Mouse (Mus musculus) stomach, embryonic 14.5 days (tissue): ENCODE measurements around the gene Cyp1a1. TPM values are rescaled to one million over a fixed set of nuclear protein-coding genes. Genes with fewer than 3 reads are reported as not detected.

ENCODE experiments used
- ATAC-seq: fragments of 200-750 bp; cut with Nextera tagmentation; 2 replicates; pipeline ENCODE4 v1.8.0; 2017; ENCODE audit warnings: low read depth, moderate TSS enrichment; ENCODE audit not compliant: insufficient number of reproducible peaks, insufficient read depth, low FRiP score
- H3K27ac ChIP-seq: fragments of 300-500 bp; sonication (generic); 2 replicates; pipeline ENCODE4 v1.5.1; 2014; ENCODE audit warnings: mild to moderate bottlenecking, low read length, moderate library complexity, mixed read lengths
- H3K27me3 ChIP-seq: fragments of 300-500 bp; sonication (generic); 2 replicates; pipeline ENCODE4 v1.6.1; 2014; ENCODE audit warnings: low read length, control low read depth, mixed read lengths; ENCODE audit not compliant: control insufficient read depth, insufficient read depth
- H3K36me3 ChIP-seq: fragments of 300-500 bp; sonication (generic); 2 replicates; pipeline ENCODE4 v1.6.1; 2014; ENCODE audit warnings: mild to moderate bottlenecking, control low read depth, low read length, moderate library complexity, mixed read lengths; ENCODE audit not compliant: control insufficient read depth, insufficient read depth
- H3K4me1 ChIP-seq: fragments of 300-500 bp; sonication (generic); 2 replicates; pipeline ENCODE4 v1.6.1; 2014; ENCODE audit warnings: low read length, control low read depth, mixed read lengths; ENCODE audit not compliant: control insufficient read depth, insufficient read depth
- H3K4me2 ChIP-seq: fragments of 300-500 bp; sonication (generic); replicated peaks from 2 replicates; pipeline ENCODE4 v1.6.1; 2014; ENCODE audit warnings: low read depth, low read length, control low read depth
- H3K4me3 ChIP-seq: fragments of 300-500 bp; sonication (generic); 2 replicates; pipeline ENCODE4 v1.5.1; 2014; ENCODE audit warnings: low read depth, low read length, control low read depth
- H3K9ac ChIP-seq: fragments of 300-500 bp; sonication (generic); replicated peaks from 2 replicates; pipeline ENCODE4 v1.6.1; 2014; ENCODE audit warnings: low read depth, mild to moderate bottlenecking, control low read depth, low read length, moderate library complexity, mixed read lengths
- H3K9me3 ChIP-seq: fragments of 300-500 bp; sonication (generic); 2 replicates; pipeline ENCODE4 v1.6.1; 2016; ENCODE audit warnings: low read depth, low read length, control low read depth; ENCODE audit not compliant: control insufficient read depth
- WGBS: fragments of 180-500 bp; shearing (Covaris S2); extraction: QIAGEN DNeasy Blood & Tissue Kit; methylation state at CpG from one replicate; pipeline ENCODE4 v1.1.7; 2014; 5-methylcytosine and 5-hydroxymethylcytosine counted together
- polyA plus RNA-seq: library from polyadenylated mRNA; unstranded; fragments of >200 nt; fragmentation: Nextera tagmentation; extraction: Ambion mirVana; gene quantifications from 2 replicates; pipeline ENCODE4 v1.2.1, GENCODE M21; 2014

Gene Cyp1a1
- polyA plus RNA-seq, 1 experiment from 2014 or later, result not detected

DNA sequence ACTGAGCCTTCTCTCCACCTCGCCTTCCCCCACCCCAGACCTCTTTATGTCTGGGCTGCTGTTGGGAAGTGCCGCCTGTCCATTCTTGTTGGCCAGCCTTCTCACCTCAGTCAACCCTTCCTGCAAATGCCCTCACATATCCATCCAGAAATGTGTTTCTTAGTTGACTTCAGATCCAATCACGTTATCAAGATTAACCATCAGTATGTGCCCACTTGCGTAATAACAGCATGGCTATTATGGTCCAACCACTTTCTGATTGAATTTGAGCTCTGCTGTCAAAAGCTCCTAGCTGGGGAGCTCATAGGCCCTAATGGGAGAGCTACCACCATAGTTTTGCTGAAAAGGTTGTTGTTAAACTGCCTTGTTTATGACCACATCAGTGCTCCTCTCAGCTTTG lies 16.7 kb upstream of the Cyp1a1 start:
- H3K4me2 ChIP-seq, result no peak overlapping the region
- no peaks in the 10 kb centered on the region for H3K27me3 ChIP-seq
- no peak for ATAC-seq
- no peaks in the 10 kb centered on the region for H3K36me3 ChIP-seq
- no peak overlapping the region for H3K27ac ChIP-seq
- WGBS, result 84% methylated on average over 4 of the region's 4 CpGs
- no peaks in the 10 kb centered on the region for H3K9me3 ChIP-seq
- H3K4me1 ChIP-seq, result no peaks in the 10 kb centered on the region
- no peak overlapping the region for H3K4me3 ChIP-seq
- no peak overlapping the region for H3K9ac ChIP-seq

GRCm38 (mm10) chr9:57671500-57671899 lies 16.2 kb upstream of the Cyp1a1 start:
- no peaks in the 10 kb centered on the region for H3K9me3 ChIP-seq
- no peak overlapping the region for H3K27ac ChIP-seq
- H3K9ac ChIP-seq, result no peak overlapping the region
- H3K27me3 ChIP-seq, result no peaks in the 10 kb centered on the region
- H3K4me2 ChIP-seq, result no peak overlapping the region
- H3K36me3 ChIP-seq, result no peaks in the 10 kb centered on the region
- 83% methylated on average over 5 of the region's 5 CpGs for WGBS
- no peak overlapping the region for H3K4me3 ChIP-seq
- no peak for ATAC-seq
- H3K4me1 ChIP-seq, result no peaks in the 10 kb centered on the region

DNA sequence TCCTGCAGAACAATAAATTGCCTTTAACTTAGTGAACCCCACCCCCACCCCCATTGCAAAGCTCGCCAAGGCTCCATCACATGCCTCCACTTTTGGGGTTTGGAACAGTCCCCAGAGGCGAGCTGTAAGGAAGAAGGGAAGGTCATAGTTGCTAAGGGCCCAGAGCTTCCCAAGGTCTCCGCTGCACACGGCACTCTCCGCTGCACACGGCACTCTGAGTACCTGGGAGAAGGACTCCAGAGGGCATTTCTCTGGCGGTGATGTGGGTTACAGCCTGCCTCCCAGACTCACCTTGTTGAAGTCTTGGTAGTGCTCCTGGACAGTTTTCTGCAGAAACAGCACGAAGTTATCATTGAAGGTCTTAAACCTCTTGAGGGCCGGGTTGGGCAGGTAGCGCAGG lies 6.3 kb upstream of the Cyp1a1 start:
- ATAC-seq, result no peak
- Histone ChIP-seq H3K36me3 (no peaks in the 10 kb centered on the region), H3K4me1 (no peaks in the 10 kb centered on the region), H3K4me3 (no peak overlapping the region), H3K27ac (no peak overlapping the region), H3K27me3 (no peaks in the 10 kb centered on the region), H3K9me3 (no peaks in the 10 kb centered on the region), H3K9ac (no peak overlapping the region), H3K4me2 (no peak overlapping the region)
- 80% methylated on average over 10 of the region's 10 CpGs for WGBS

DNA sequence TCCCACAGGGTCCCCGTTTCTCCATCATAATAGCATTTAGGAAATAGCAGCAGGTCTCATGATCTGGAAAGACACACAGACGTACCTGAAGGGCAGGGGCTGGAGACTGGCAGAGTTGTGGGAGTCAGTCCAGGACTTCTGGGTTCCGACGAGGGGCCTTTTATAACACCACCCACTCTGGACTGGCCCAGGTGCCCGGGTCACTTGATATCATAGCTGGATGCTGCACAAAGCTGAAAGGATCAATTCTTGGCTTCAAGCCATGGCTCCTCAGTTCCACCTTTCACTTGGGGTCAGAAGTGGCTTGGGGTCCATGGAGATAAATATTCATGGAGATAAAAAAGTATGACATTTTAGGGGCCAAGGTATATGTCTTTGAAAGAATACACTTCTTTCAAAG lies 4.2 kb upstream of the Cyp1a1 start, which contains the start of gene Cyp1a2:
Cyp1a2 (minus strand) TSS at position 184 of the 400 bp plus-strand sequence.
- Histone ChIP-seq H3K27me3 (no peaks in the 10 kb centered on the region), H3K36me3 (no peaks in the 10 kb centered on the region), H3K4me1 (no peaks in the 10 kb centered on the region), H3K9me3 (no peaks in the 10 kb centered on the region), H3K9ac (no peak within 1 kb of the TSS), H3K27ac (no peak within 1 kb of the TSS), H3K4me3 (no peak within 1 kb of the TSS), H3K4me2 (no peak within 1 kb of the TSS)
- ATAC-seq, result no peak
- WGBS, result 78% methylated on average over 5 of the region's 5 CpGs

- ATAC-seq, result no peak
- no peaks in the 10 kb centered on the region for H3K4me1 ChIP-seq
- H3K27ac ChIP-seq, result no peak overlapping the region
- no peak overlapping the region for H3K4me3 ChIP-seq
- no peak overlapping the region for H3K4me2 ChIP-seq
- no peaks in the 10 kb centered on the region for H3K27me3 ChIP-seq
- H3K9ac ChIP-seq, result no peak overlapping the region
- H3K9me3 ChIP-seq, result no peaks in the 10 kb centered on the region
- H3K36me3 ChIP-seq, result no peaks in the 10 kb centered on the region
- WGBS, result 86% methylated on average over 5 of the region's 5 CpGs
These were observed 1.7 kb upstream of the Cyp1a1 start for GRCm38 (mm10) chr9:57686011-57686410.

DNA sequence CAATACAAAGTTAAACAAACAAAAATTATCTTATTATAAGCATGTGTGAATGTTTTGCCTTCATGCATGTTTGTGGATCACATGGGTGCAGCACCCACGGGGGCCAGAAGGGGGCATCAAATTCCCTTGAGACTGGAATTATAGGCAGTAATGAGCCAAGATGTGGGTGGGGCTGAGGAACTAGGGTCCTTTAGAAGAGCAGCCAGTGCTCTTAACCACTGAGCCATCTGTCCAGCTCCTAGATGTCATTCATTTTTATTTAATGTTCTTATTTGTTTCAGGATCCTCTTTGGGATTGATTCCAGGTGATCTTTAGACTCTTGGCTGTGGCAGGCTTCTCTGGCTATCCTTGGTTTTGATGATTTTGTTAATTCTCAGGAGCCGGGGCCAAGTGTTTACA lies 430 bp downstream of the Cyp1a1 start:
- ATAC-seq, result no peak
- H3K36me3 ChIP-seq, result no peaks in the 10 kb centered on the region
- H3K9me3 ChIP-seq, result no peaks in the 10 kb centered on the region
- no peaks in the 10 kb centered on the region for H3K4me1 ChIP-seq
- no peak overlapping the region for H3K9ac ChIP-seq
- no peak overlapping the region for H3K27ac ChIP-seq
- WGBS, result 31% methylated on average over 2 of the region's 2 CpGs
- H3K27me3 ChIP-seq, result no peaks in the 10 kb centered on the region
- no peak overlapping the region for H3K4me2 ChIP-seq
- H3K4me3 ChIP-seq, result no peak overlapping the region

- Histone ChIP-seq H3K4me2 (no peak overlapping the region), H3K4me3 (no peak overlapping the region), H3K9ac (no peak overlapping the region), H3K9me3 (no peaks in the 10 kb centered on the region), H3K27ac (no peak overlapping the region), H3K27me3 (no peaks in the 10 kb centered on the region), H3K36me3 (no peaks in the 10 kb centered on the region), H3K4me1 (no peaks in the 10 kb centered on the region)
- ATAC-seq, result no peak
- 20% methylated on average over 2 of the region's 2 CpGs for WGBS
These were observed 878 bp downstream of the Cyp1a1 start for GRCm38 (mm10) chr9:57688606-57689005.

GRCm38 (mm10) chr9:57694108-57694507 lies 6.4 kb downstream of the Cyp1a1 start:
- Histone ChIP-seq H3K4me1 (peaks cover 10% of the 10 kb centered on the region; the same call in 1 of the 2 replicates), H3K27ac (no peak overlapping the region), H3K36me3 (no peaks in the 10 kb centered on the region), H3K4me3 (no peak overlapping the region), H3K9me3 (no peaks in the 10 kb centered on the region), H3K27me3 (peaks cover 12% of the 10 kb centered on the region), H3K9ac (no peak overlapping the region), H3K4me2 (no peak overlapping the region)
- 92% methylated on average over 2 of the region's 2 CpGs for WGBS
- ATAC-seq, result no peak
